Mouse (Mus musculus): ENCODE results near the gene Nampt. TPM values are rescaled to one million over a fixed set of nuclear protein-coding genes. Genes with fewer than 3 reads are reported as not detected.

The Nampt gene
- total and polyA plus RNA-seq, 2 experiments from 2014 or later: 28.6 to 55.1 TPM

DNA sequence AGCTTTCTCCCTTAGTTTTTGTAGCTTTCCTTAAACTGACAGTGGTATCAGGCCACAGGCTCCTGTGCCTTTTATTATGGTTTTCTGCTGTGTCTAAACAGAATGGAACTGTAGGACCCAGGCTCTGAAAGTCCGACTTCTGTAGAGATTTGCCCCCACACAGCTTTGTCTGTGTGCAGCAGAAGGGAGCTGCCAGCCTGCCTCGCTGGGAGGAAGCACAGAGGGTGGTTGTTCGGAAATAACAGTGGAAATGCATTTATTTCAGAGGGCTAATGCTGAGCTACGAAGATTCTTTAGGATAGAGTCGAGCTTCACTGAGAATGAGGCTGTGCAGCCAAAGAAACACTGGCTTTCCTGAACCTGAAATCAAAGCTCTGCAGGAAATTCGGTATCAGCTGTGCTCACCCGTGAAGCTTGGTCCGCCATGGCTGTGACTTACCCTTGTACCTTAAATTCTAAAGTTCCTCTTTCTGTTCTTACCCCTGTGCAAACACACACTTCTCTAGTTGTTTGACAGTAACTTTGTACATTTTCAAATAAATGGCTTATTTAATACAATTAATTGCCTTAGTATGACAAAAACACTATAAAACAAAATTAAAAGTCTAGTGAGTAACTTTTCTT is 8.9 kb downstream of the Nampt start:
- WGBS: 50% methylated on average over 8 of the region's 8 CpGs
- Histone ChIP-seq H3K36me3 (ENCODE audit: insufficient read depth) (peaks cover 3% of the 10 kb centered on the region; the same call in 1 of the 2 replicates), H3K4me1 (ENCODE audit: insufficient read depth) (no peaks in the 10 kb centered on the region), H3K27ac (ENCODE audit: low read depth, low read length) (no peak overlapping the region), H3K4me2 (ENCODE audit: low read depth) (no peak overlapping the region), H3K9me3 (ENCODE audit: low read length) (no peaks in the 10 kb centered on the region), H3K4me3 (ENCODE audit: low read depth, low read length) (no peak overlapping the region), H3K27me3 (ENCODE audit: insufficient read depth, low read length) (no peaks in the 10 kb centered on the region), H3K9ac (no peak overlapping the region; the same call in 1 of the 2 replicates)
- no peak for DNase-seq
- no peak for ATAC-seq
- no peak for TF ChIP-seq CTCF (IDR thresholded peaks at IDR 0.05; ENCODE audit: low read depth)

DNA sequence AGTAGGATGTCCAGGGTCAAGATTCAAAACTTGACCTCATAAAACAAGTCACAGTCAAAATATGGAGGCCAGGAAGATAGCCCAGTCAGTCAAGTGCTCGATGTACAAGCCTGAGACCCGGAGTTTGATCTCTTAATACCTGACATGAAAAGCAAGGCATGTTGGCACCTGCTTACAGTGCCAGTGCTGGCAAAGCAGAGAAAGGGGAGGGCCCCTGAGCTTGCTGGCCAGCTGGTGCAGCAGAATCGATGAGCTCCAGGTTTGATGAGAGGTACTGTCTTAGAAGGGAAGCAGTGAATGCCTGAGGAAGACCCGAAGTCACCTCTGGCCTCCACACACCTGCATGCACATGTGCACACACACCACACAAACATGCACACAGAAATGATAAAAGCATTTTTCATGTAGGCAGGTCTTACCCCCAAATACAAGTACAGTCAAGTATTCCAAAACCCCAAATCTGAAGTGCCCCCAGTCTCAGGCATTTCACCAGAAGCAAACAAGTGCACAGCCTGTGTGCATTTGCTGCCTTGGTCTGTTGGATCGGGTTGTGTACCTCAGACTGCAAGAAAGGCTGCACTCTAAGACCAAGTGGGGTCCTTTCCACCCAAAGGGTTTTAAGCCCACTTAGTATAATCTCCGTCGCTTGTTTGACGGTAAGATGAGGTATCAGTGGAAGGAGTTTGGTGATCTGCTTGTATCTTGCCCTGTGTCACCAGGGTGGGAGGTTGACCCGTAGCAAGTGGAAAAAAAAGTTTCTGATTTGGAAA is 10.2 kb downstream of the Nampt start:
- no peak overlapping the region for H3K4me2 ChIP-seq (ENCODE audit: low read depth)
- H3K27me3 ChIP-seq (ENCODE audit: insufficient read depth, low read length): no peaks in the 10 kb centered on the region
- WGBS: 84% methylated on average over 9 of the region's 9 CpGs
- H3K36me3 ChIP-seq (ENCODE audit: insufficient read depth): peaks cover 3% of the 10 kb centered on the region
- no peak overlapping the region for H3K27ac ChIP-seq (ENCODE audit: low read depth, low read length)
- H3K4me1 ChIP-seq (ENCODE audit: insufficient read depth): no peaks in the 10 kb centered on the region
- ATAC-seq: no peak
- no peaks in the 10 kb centered on the region for H3K9me3 ChIP-seq (ENCODE audit: low read length)
- H3K4me3 ChIP-seq (ENCODE audit: low read depth, low read length): no peak overlapping the region
- no peak overlapping the region for H3K9ac ChIP-seq
- no peak for TF ChIP-seq CTCF (IDR thresholded peaks at IDR 0.05; ENCODE audit: low read depth)
- DNase-seq: no peak

DNA sequence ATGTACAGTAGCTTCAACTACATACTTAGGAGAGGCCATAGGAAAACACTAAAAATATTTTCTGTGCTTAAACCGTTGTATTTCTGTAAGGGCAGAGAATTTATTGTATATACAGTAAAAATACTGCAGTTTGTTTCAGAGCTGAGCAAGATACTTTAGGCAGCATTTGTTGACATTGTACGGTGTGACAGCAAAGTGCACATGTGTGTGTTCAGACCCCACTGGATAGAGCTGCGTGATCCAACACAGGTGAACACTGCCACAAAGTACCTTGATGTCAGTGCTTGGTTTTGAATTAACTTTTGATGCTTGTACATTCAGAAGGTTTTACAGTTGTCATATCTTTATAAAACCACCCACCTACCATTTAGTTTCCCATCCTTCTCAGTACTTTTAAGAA is 12.7 kb downstream of the Nampt start:
- DNase-seq (no peak), ATAC-seq (no peak)
- Histone ChIP-seq H3K4me1 (ENCODE audit: insufficient read depth) (no peaks in the 10 kb centered on the region), H3K9me3 (ENCODE audit: low read length) (no peaks in the 10 kb centered on the region), H3K36me3 (ENCODE audit: insufficient read depth) (peaks cover 10% of the 10 kb centered on the region), H3K27me3 (ENCODE audit: insufficient read depth, low read length) (no peaks in the 10 kb centered on the region), H3K4me2 (ENCODE audit: low read depth) (no peak overlapping the region), H3K9ac (no peak overlapping the region), H3K27ac (ENCODE audit: low read depth, low read length) (no peak overlapping the region), H3K4me3 (ENCODE audit: low read depth, low read length) (no peak overlapping the region)
- TF ChIP-seq CTCF (IDR thresholded peaks at IDR 0.05; ENCODE audit: low read depth): no peak
- WGBS: 96% methylated on average over 3 of the region's 3 CpGs

DNA sequence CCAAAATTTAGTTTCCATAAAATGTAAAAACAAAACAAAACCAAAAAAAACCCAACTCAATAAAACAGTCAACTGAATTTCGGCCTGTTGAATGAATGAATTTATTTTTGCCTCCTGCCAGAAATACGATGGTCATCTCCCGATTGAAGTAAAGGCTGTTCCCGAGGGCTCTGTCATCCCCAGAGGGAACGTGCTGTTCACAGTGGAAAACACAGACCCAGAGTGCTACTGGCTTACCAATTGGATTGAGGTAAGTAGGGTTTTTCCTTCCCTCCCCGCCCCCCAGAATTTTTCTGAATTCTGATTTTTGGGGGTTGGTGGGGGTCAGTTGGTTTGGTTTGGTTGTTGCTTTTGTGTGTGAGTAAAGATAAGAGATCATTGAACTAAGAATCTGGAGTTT is 15.4 kb downstream of the Nampt start:
- H3K9me3 ChIP-seq (ENCODE audit: low read length): no peaks in the 10 kb centered on the region
- no peaks in the 10 kb centered on the region for H3K27me3 ChIP-seq (ENCODE audit: insufficient read depth, low read length)
- DNase-seq (no peak), ATAC-seq (no peak)
- H3K27ac ChIP-seq (ENCODE audit: low read depth, low read length): no peak overlapping the region
- no peaks in the 10 kb centered on the region for H3K4me1 ChIP-seq (ENCODE audit: insufficient read depth)
- no peak for TF ChIP-seq CTCF (IDR thresholded peaks at IDR 0.05; ENCODE audit: low read depth)
- no peak overlapping the region for H3K9ac ChIP-seq
- WGBS: 83% methylated on average over 6 of the region's 6 CpGs
- no peak overlapping the region for H3K4me3 ChIP-seq (ENCODE audit: low read depth, low read length)
- no peak overlapping the region for H3K4me2 ChIP-seq (ENCODE audit: low read depth)
- peaks cover 18% of the 10 kb centered on the region for H3K36me3 ChIP-seq (ENCODE audit: insufficient read depth)

DNA sequence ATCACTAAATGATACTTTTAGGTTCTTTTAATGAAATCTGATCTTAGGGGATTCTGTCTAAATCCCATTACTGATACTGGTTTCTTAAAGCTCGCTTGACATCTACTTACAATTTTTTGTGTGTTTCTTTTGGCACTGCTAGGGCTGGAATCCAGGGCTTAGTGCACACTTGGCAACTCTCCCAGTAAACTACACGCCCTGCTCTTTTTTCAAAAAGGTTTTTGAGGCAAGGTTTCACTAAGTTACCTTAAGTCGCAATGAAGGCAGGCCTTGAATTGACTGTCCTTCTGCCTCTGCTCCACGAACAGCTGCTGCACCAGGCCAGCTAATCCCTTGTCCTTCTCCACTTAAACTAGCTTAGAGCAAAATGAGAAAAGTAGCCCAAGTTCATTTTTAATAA is 15.9 kb downstream of the Nampt start:
- DNase-seq: no peak
- peaks cover 18% of the 10 kb centered on the region for H3K36me3 ChIP-seq (ENCODE audit: insufficient read depth)

GRCm38 (mm10) chr12:32838406-32838805 is 19.1 kb downstream of the Nampt start:
- peaks cover 32% of the 10 kb centered on the region for H3K36me3 ChIP-seq (ENCODE audit: insufficient read depth)
- no peak overlapping the region for H3K27ac ChIP-seq (ENCODE audit: low read depth, low read length)
- no peak overlapping the region for H3K4me2 ChIP-seq (ENCODE audit: low read depth)
- H3K4me1 ChIP-seq (ENCODE audit: insufficient read depth): no peaks in the 10 kb centered on the region
- ATAC-seq: no peak
- WGBS: 85% methylated on average over 4 of the region's 4 CpGs
- DNase-seq: no peak
- no peak overlapping the region for H3K9ac ChIP-seq
- no peak overlapping the region for H3K4me3 ChIP-seq (ENCODE audit: low read depth, low read length)
- no peaks in the 10 kb centered on the region for H3K9me3 ChIP-seq (ENCODE audit: low read length)
- no peaks in the 10 kb centered on the region for H3K27me3 ChIP-seq (ENCODE audit: insufficient read depth, low read length)
- TF ChIP-seq CTCF (IDR thresholded peaks at IDR 0.05; ENCODE audit: low read depth): no peak

More for the DNA sequence above, 15.9 kb downstream of the Nampt start:
- Histone ChIP-seq H3K27me3 (ENCODE audit: insufficient read depth, low read length) (no peaks in the 10 kb centered on the region), H3K4me1 (ENCODE audit: insufficient read depth) (no peaks in the 10 kb centered on the region), H3K4me3 (ENCODE audit: low read depth, low read length) (no peak overlapping the region), H3K9ac (no peak overlapping the region), H3K4me2 (ENCODE audit: low read depth) (no peak overlapping the region), H3K9me3 (ENCODE audit: low read length) (no peaks in the 10 kb centered on the region), H3K27ac (ENCODE audit: low read depth, low read length) (no peak overlapping the region)
- ATAC-seq: no peak
- TF ChIP-seq CTCF (IDR thresholded peaks at IDR 0.05; ENCODE audit: low read depth): no peak
- WGBS: 31% methylated on average over 4 of the region's 4 CpGs

DNA sequence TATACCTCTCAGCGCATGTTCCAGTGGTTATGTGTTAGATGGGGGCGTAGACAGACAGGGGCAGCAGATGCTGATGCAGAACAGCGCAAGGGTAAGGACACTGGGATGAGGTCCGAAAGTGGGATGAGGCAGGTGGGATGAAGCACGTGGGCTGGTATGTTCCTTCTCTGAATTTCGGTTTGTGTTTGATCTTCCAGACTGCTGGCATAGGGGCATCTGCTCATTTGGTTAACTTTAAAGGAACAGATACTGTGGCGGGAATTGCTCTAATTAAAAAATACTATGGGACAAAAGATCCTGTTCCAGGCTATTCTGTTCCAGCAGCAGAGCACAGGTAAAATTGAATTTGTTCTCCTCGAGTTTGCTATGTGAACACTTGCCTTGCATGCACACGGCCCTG is 19.6 kb downstream of the Nampt start:
- no peak for TF ChIP-seq CTCF (IDR thresholded peaks at IDR 0.05; ENCODE audit: low read depth)
- 90% methylated on average over 9 of the region's 9 CpGs for WGBS
- no peak for ATAC-seq
- peaks cover 36% of the 10 kb centered on the region for H3K36me3 ChIP-seq (ENCODE audit: insufficient read depth)
- H3K9me3 ChIP-seq (ENCODE audit: low read length): no peaks in the 10 kb centered on the region
- H3K4me3 ChIP-seq (ENCODE audit: low read depth, low read length): no peak overlapping the region
- H3K27ac ChIP-seq (ENCODE audit: low read depth, low read length): no peak overlapping the region
- DNase-seq: no peak
- no peak overlapping the region for H3K9ac ChIP-seq
- no peaks in the 10 kb centered on the region for H3K27me3 ChIP-seq (ENCODE audit: insufficient read depth, low read length)
- H3K4me2 ChIP-seq (ENCODE audit: low read depth): no peak overlapping the region
- H3K4me1 ChIP-seq (ENCODE audit: insufficient read depth): no peaks in the 10 kb centered on the region
